Mouse (Mus musculus): Measurements from ENCODE around the gene Mpp3.
"Not testable (repeated sequence)": the region's sequence is repeated elsewhere in the genome, so short reads cannot be mapped to it uniquely, and the experiment has no call there.

The Mpp3 gene

DNA sequence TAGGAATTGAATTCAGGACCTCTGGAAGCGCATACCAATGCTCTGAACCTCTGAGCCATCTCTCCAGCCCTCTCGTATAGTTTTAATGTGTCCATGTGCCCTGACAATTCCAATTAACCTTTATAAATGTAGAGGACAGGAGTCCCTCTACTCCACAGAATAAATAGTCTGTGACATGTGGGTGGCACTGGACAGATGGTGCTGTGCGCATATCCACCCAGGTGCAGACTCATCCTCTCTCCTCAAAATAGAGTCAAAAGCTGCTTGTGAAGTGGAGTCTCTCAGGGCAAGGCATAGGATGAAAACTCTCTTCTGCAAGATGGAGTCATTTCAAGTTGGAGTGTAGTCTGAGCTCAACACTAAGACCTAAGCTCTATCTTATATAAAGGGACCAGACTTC lies 38.0 kb downstream of the Mpp3 start:
- in situ Hi-C loops (cut with MboI; ENCODE audit: low pct_unique_long_range_greater_than_20kb in 1 of 2, low sequenced_read_pairs in 2 of 2, unreplicated experiment in 1 of 2): no loop called here

DNA sequence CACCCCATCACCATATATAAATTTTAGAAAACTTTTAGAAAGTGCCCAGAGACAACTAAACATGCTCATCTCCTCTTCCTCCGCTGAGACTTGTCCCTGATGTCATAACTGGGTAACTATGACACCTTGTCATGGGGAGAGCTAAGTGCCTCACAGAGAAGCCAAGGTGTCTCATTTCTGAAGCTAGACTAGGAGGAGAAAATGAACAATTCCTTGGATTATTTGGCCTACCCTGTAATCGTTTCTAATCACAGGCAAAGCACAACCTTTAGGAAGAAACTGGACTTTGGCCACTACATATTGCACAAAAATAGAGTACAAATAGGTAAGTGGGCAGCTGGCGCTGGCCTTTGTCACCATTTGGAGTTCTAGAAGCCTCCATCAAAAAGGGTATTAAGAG lies 41.3 kb downstream of the Mpp3 start, which contains the start of gene Dusp3:
TSS of gene Dusp3 (minus strand) at position 101 of the 400 bp plus-strand sequence.
- in situ Hi-C loops (cut with MboI; ENCODE audit: low pct_unique_long_range_greater_than_20kb in 1 of 2, low sequenced_read_pairs in 2 of 2, unreplicated experiment in 1 of 2): no loop called here

DNA sequence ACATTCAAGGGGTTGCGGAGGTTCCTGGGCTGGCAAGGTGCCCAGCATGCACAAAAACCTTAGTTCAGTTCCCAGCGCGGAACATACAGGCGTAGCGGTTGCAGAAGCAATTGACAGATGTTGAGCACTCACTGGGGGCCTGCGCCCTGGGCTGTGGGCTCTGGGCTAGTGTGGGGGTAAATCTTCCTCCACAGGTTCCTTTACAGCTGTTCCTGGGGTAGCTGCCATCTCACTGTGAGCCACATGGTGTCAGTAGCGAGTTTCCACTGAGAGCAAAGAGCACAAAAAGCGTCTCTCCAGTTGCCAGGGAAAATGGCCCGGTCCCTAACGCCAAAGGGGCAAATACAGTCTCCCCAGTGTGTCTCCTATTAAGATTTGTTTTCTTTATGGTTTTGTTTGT lies 42.3 kb downstream of the Mpp3 start:
- in situ Hi-C loops (cut with MboI; ENCODE audit: low pct_unique_long_range_greater_than_20kb in 1 of 2, low sequenced_read_pairs in 2 of 2, unreplicated experiment in 1 of 2): no loop called here

DNA sequence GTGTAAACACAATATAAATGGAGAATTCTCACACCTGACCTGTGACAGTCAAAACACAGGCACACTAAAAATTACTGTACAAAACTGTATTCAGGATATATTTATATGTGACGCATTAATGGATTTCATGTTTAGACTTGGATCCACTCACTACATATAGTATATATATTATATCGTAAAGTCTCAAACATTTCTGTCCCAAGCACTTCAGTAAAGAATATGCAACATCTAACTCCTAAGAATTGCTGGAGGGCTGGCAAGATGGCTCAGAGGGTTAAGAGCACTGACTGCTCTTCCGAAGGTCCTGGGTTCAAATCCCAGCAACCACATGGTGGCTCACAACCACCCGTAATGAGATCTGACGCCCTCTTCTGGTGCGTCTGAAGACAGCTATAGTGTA lies 42.8 kb downstream of the Mpp3 start:
- in situ Hi-C loops (cut with MboI; ENCODE audit: low pct_unique_long_range_greater_than_20kb in 1 of 2, low sequenced_read_pairs in 2 of 2, unreplicated experiment in 1 of 2): not testable (repeated sequence)

DNA sequence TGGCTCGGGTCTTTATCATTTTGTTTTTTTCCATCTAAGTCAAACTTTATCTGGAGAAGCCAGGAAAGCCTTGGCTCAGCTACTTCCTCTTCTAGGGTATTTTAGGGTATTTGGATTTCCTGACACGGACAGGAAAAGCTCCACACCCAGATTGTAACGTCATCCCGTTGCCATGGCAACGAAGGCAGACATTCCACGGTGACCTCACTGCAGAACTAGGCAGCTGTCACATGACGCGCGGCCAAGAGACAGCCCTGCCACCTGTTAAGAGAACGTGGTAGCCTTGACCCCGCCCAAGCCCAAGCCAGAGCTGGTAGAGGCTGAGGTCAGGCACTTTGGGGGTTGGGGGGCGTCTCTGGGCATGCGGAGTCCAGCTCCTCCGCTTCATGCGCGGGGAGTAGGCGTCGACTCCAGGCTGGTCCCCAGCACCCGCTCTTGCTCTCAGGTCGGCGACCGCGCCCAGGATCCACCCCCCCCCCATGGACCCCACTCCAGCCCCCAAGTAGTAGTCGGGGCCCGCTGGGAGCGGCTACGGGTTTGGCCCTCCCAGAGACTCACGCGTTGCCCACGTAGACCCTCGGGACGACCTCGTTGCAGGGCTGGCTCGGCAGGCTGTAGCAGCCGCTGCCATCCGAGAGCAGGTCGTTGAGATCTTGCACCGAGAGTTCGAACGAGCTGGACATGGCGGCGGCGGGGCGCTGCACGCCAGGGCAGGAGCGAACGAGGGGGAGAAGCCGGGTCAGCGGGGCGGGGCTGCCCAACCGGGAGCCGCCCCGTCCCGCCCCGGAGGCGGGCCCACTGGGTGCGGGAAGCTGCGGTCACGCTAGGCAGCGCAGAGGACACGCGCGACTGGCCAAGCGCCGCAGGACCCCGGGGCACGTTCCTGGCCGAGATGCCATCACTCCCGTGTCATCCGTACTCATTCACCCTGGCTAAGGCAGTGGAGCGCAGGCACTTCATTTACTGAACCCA lies 43.9 kb downstream of the Mpp3 start, which contains the start of gene Cfap97d1:
TSS of gene Cfap97d1 (plus strand) at position 226 of the 972 bp plus-strand sequence.
- in situ Hi-C loops (cut with MboI; ENCODE audit: low pct_unique_long_range_greater_than_20kb in 1 of 2, low sequenced_read_pairs in 2 of 2, unreplicated experiment in 1 of 2): no loop called here

DNA sequence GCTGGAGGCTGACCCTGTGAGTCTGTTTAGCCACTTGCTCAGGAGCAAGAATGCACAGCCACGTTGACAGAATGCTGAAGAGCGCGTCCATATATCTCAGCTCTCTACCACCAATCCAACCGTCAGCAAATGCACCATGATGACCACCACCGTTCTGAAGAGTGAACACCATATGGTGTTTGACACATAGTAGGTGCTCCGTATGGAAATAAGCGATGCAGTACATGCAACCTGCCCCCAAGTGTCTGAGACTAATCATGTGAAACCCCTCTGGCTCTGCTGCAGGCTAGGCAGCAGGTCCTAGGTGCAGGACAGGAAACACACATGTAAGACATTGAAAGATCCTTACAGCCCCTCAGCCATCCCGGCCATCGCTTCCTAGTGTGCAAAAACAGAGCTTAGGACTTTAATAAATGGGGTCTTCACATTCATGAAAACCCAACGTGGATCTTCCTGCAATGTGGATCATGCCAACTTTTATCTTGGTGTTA lies 44.8 kb downstream of the Mpp3 start:
- in situ Hi-C loops (cut with MboI; ENCODE audit: low pct_unique_long_range_greater_than_20kb in 1 of 2, low sequenced_read_pairs in 2 of 2, unreplicated experiment in 1 of 2): no loop called here

DNA sequence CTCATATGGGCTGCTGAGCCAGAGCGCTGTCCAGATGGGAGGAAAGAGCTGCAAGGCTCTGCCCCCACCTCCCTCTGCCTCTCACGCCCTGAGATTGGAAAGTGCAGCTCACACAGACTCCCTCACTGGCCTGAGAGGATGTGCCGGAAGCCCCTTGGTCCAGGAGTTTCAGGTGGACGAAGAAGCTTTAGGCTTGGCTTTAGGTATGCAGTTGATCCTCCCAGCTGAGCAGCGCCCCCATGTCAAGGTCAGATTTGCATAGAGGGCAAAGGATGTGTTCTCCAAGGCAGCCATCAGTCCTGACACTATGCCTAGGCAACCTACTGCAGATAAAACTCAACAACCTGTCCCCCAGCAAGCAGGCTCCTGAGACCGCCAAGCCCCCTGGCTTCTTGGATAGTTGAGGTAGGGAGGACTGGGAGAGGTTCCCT lies 45.3 kb downstream of the Mpp3 start:
- in situ Hi-C loops (cut with MboI; ENCODE audit: low pct_unique_long_range_greater_than_20kb in 1 of 2, low sequenced_read_pairs in 2 of 2, unreplicated experiment in 1 of 2): no loop called here

DNA sequence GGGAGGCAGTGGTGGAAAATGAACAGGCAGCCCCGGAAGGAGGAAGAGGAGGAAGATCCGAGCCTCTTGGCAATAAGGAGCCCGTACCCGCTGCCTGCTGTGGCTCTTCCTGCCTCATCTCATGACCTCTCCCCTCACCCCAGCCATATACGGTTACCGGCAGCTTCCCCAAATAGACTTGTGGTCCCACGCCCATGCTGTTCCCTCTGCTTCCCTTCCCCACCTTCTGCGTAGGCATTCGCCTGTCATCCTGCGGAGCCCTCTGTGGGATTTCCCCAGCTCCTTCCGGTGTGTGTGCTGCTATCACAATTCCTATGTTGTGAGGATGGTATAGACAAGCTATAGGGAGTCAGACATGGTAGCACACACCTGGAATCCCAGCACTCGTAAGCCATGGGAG lies 46.4 kb downstream of the Mpp3 start:
- in situ Hi-C loops (cut with MboI; ENCODE audit: low pct_unique_long_range_greater_than_20kb in 1 of 2, low sequenced_read_pairs in 2 of 2, unreplicated experiment in 1 of 2): no loop called here

DNA sequence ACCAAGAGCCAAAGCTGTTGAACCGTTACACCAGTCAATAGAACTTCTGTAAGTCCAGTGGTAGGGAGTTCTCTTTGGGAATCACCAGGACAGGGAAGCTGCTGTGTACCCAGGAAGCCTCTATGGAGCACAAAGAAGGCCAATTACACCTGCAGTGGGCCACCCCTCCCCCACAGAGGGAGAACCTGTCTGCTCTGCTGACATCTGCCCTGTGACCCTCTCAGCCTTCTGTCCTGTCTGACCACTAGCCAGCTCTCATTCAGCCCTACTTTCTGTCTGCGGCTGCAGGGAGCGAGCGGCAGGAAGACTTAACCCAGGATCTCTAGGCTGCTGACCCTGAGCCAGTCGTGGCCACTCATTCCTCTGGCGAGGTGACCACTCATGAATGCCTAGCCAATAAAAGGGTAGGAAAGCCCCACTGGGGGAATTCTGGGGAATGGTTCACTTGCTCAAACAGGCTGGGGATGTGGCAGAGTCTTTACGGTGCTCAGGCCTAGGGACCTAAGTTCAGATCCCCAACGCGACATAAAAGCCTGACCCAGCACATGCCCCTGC lies 47.6 kb downstream of the Mpp3 start:
- in situ Hi-C loops (cut with MboI; ENCODE audit: low pct_unique_long_range_greater_than_20kb in 1 of 2, low sequenced_read_pairs in 2 of 2, unreplicated experiment in 1 of 2): no loop called here

DNA sequence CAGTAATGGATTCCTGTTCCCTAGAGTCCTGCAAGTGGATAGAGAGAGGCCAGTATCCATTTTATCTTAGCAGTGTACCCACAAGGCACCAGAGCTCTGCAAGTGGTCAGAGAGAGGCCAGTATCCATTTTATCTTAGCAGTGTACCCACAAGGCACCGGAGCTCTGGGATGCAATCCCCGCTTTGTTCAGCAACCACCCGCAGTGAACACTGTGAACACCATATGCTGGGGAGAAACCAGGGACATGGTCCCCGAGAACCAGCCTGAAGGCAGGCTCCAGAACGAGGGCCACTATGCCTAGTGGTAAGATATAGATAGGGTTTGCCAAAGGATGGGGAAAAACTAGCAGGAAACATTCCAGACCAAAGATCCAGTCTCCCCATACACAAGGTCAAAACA lies 49.1 kb downstream of the Mpp3 start:
- in situ Hi-C loops (cut with MboI; ENCODE audit: low pct_unique_long_range_greater_than_20kb in 1 of 2, low sequenced_read_pairs in 2 of 2, unreplicated experiment in 1 of 2): loop anchor here (10.0 kb wide), 2 partner anchors 144 to 164 kb away; no protein-coding TSS in a partner anchor

DNA sequence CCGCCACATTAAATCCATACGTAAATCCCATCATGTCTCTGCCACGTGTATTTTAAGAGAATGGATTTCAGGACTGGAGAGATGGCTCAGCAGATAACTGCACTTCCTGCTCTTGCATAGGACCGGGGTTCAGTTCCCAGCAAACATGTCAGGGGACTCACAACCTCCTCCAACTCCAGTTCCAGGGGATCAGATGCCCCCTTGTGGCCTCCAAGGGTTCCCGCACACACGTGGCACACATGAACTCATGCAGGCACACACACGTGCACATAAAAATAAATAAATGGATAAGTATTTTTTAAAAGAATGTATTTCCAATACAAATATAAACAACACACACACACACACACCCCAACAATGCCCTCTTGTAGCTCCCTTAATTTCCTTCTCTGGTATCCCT lies 51.3 kb downstream of the Mpp3 start:
- in situ Hi-C loops (cut with MboI; ENCODE audit: low pct_unique_long_range_greater_than_20kb in 1 of 2, low sequenced_read_pairs in 2 of 2, unreplicated experiment in 1 of 2): loop anchor here (10.0 kb wide), 2 partner anchors 142 to 162 kb away; no protein-coding TSS in a partner anchor

DNA sequence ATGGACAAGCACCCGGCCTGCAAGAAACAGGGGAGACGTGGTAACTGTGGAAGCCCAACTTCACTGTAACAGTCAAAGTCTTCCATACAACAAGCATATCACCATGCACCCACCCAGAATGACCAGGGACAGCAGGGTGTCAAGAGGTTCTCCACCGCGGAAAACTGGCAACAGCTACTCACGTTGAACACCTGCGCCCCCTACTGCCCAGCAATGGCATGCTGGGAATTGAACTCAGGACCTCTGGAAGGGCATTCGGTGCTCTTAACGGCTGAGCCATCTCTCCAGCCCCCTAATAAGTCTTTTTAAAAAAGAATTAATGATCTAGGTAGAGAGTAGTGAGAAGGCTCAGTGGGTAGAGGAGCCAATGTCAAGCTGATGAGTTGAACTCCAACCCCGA lies 53.3 kb downstream of the Mpp3 start:
- in situ Hi-C loops (cut with MboI; ENCODE audit: low pct_unique_long_range_greater_than_20kb in 1 of 2, low sequenced_read_pairs in 2 of 2, unreplicated experiment in 1 of 2): loop anchor here (10.0 kb wide), 2 partner anchors 140 to 160 kb away; no protein-coding TSS in a partner anchor

DNA sequence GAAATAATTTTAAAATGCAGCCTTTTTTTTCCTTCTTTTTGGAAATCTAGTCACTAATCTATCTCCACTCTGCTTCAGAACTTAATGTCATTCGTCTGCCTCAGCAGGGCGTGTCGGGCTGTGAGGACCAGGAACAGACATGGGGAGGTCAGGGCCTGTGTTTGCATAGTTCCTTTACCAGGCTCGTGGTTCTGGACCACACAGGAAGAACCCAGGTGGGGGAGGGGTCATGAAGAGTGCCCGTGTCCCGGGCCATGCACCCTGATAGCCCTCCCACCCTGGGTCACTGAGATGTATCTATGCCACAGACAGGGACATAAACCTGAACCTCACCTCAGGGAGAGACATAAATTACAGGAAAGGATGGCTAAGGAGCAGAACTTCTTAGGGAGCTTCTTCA lies 54.1 kb downstream of the Mpp3 start:
- in situ Hi-C loops (cut with MboI; ENCODE audit: low pct_unique_long_range_greater_than_20kb in 1 of 2, low sequenced_read_pairs in 2 of 2, unreplicated experiment in 1 of 2): loop anchor here (10.0 kb wide), 2 partner anchors 139 to 159 kb away; no protein-coding TSS in a partner anchor

DNA sequence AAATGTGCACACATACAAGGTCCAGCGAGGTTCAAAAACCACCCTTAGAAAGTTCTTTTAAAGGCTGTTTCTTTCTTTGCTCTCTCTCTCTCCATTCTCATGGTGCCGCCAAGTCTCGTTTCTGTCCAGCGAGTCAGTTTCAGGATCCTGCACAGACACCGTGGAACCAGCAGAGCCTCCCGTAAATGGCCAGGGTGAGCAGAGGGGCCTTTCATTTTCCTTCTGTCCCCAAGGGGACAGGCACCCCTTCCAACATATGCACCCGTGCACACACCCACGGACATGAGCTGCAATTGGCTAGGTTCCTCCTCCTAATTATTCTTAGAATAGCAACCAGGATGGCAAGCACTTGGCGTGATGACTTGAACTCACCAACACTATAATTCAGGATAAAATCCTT lies 54.8 kb downstream of the Mpp3 start:
- in situ Hi-C loops (cut with MboI; ENCODE audit: low pct_unique_long_range_greater_than_20kb in 1 of 2, low sequenced_read_pairs in 2 of 2, unreplicated experiment in 1 of 2): loop anchor here (10.0 kb wide), 2 partner anchors 139 to 159 kb away; no protein-coding TSS in a partner anchor

DNA sequence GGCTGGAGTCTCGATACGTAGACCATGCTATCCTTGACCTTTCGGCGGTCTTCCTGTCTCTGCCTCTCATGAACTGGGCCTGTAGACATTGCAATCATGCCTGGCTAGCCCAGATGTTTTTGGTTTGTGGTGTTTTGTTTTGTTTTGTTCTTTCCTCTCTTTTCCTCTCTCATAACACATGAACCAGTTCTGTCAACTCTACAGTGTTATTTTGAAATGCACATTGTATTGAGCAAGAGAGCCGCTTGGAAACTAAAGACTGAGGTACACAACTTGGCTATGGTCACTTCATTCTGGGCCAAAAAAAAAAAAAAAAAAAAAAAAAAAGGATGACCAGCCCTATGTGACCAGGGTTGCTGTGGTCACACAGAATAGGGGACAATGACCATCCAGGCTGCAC lies 55.6 kb downstream of the Mpp3 start:
- in situ Hi-C loops (cut with MboI; ENCODE audit: low pct_unique_long_range_greater_than_20kb in 1 of 2, low sequenced_read_pairs in 2 of 2, unreplicated experiment in 1 of 2): loop anchor here (10.0 kb wide), 2 partner anchors 138 to 158 kb away; no protein-coding TSS in a partner anchor

DNA sequence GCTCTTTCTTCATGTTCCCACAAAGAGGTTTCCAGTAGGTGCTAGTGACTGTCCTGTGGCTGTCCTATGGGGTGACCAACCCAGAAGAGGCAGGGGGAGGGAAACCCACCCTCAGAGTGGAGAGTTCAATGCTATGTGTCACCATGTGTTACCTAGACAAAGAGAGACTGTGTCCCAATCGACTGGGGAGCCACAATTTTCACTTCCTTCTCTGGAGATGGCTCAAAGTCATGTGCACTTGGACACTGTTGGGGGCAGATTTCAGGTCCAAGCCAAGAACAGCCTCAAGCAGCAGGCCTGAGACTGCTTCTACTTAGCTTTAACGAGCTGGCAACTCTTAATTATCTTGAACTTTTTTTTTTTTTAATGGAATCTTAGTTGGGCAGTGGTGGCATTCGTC lies 56.2 kb downstream of the Mpp3 start:
- in situ Hi-C loops (cut with MboI; ENCODE audit: low pct_unique_long_range_greater_than_20kb in 1 of 2, low sequenced_read_pairs in 2 of 2, unreplicated experiment in 1 of 2): loop anchor here (10.0 kb wide), 2 partner anchors 137 to 157 kb away; no protein-coding TSS in a partner anchor

DNA sequence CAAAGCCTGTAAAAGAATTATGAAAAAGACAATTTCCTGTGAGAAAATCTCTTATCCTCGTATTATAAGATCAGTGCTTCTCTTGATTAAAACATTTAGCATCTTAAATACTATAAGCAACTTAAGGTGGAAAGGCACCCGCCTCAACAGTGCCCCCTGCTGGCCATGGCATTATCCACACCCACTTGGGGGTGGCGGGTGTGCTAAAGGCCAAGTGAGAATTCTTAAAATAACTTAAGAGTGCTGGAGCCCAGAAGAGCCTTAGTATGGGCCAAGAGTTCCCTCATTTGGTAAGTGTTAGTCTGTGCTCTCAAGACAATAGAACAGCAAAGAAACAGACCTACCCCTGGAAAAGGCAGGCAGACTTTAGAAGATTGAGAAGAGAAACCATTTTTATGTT lies 56.9 kb downstream of the Mpp3 start:
- in situ Hi-C loops (cut with MboI; ENCODE audit: low pct_unique_long_range_greater_than_20kb in 1 of 2, low sequenced_read_pairs in 2 of 2, unreplicated experiment in 1 of 2): loop anchor here (10.0 kb wide), 2 partner anchors 137 to 157 kb away; no protein-coding TSS in a partner anchor

DNA sequence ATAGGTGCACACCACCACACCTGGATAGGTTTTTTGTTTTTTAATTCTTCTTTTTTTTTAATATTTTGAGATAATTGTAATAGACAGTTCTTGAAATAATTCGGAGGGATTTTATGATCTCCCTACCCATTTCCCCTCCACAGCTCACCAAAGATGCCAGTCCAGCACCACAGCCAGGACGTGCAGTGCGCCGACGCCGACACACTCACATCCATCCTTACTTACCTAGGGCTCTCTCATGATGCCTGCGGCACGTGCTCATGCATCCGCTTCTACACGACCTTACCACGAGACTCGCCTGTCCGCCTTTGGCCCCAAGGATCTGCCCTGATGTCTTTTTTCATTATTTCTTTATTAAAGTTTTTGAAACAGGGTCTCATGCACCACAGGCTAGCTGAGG lies 58.4 kb downstream of the Mpp3 start:
- in situ Hi-C loops (cut with MboI; ENCODE audit: low pct_unique_long_range_greater_than_20kb in 1 of 2, low sequenced_read_pairs in 2 of 2, unreplicated experiment in 1 of 2): loop anchor here (5.0 to 10.0 kb wide), 3 partner anchors 48 to 155 kb away; no protein-coding TSS in a partner anchor

DNA sequence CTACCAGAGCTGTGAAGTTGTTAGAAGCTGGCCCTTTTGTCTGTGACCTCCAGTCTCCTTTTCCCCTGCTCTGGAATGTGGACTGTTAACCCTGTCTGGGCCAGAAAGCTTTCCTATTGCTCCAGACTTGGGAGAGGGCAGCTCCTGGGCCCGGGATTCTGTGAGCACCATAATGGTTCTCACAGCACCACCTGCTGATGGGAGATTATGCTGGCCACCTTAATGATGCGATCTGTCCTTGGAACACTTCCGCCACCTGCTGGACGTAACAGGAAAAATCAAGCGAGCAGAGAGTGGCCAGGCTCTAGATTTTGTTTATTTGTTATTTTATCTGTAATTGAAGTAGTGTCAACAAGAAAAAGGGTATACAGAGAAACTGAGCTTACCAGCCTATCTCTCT lies 59.5 kb downstream of the Mpp3 start:
- in situ Hi-C loops (cut with MboI; ENCODE audit: low pct_unique_long_range_greater_than_20kb in 1 of 2, low sequenced_read_pairs in 2 of 2, unreplicated experiment in 1 of 2): loop anchor here (5.0 kb wide), 1 partner anchor 46 kb away; no protein-coding TSS in a partner anchor

All from mouse embryonic stem cell (cell line).